Mouse (Mus musculus) CD4-positive, CD25-positive, alpha-beta regulatory T cell, adult 2 months (primary cell): ENCODE results near the gene Exoc8.
A peak's percentile ranks its signal among the peaks of the same experiment; 100 is the strongest.

Experiments used
- DNase-seq: peaks from one replicate; pipeline ENCODE4 v3.0.0-alpha.2; 2012; ENCODE audit warnings: low read depth, low spot score

Gene Exoc8

DNA sequence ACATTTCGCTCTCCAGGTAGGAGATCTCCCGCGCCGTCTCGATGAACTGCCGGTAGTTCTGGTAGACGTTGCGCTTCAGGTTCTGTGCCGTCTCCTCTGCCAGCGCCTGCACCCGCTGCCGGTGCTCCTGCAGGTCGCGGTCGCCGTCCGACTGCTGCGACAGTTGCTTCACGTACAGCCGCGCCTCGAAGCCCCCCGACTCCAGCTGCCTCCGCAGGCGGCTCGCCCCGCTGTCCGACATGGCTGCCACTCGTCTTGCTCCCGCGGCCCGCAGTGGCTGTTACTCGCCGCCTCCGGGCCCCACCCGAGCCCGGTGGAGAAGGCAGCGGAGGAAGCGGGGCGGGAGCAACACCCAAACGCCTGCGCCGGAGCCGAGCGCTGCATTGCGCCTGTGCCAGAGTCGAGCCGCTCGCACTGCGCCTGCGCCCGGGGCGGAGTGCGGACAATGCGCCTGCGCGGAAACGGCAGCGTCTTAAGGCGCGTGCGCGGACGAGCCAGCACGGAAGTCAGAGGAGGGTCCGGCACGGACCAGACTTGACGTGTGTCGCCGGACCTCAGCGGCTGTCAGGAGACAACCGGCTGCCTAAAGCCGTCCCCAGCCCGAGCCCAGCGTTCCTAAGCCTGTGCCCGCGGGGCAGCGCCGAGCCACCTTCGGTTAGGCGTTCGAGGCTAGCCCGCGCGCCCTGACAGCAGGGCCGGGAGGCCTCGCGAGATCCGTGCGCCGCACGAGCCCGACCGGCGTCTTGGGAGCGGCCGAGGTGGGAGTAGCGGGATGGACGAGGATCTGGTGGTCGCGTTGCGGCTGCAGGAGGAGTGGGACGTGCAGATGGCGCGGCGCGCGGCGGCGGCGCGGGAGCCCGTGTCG lies at the start of gene Exoc8, which contains the start of gene Sprtn:
Gene Exoc8 (minus strand): TSS at position 320 of the 865 bp plus-strand sequence.
Gene Sprtn (plus strand): TSS at position 501 of the 865 bp plus-strand sequence.
- peak; percentile 98 for DNase-seq

DNA sequence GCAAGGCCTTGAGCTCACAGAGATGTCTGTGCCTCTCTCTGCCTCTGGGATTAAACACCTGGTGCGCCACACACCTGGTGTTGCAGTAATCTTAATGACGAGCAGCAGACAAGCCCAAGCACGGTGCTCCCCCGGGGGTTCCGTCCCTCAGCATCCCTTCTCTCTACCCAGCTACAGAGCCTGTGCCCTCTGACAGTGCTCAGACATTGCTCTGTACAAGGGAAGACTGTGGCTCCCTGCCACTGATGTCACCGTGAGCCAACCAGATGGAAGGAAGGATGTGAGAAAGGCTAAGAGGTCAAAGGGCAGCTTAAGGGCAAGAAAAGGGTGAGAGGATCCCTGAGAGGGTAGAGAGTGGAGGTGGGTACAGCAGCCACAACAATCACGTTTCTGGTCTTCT lies 46.9 kb upstream of the Exoc8 start:
- DNase-seq = no peak

DNA sequence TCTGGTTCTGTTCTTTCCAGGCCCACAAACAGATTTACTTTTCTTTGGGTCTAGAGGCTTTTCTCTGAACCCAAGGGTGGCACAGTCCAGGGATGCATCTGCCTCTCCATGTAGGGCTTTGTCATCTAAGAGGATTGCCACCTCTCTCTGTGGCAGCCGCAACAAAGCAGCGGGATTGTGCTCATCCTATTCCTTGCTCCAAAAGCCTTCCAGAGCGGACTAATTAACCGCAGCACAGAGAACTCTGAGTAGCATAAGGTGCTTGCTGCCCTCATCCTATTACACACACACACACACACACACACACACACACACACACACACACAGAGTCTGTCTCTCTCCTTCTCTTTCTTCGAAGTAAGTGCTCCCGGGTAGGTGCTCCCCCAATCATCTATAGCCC lies 46.3 kb upstream of the Exoc8 start:
- DNase-seq = no peak

DNA sequence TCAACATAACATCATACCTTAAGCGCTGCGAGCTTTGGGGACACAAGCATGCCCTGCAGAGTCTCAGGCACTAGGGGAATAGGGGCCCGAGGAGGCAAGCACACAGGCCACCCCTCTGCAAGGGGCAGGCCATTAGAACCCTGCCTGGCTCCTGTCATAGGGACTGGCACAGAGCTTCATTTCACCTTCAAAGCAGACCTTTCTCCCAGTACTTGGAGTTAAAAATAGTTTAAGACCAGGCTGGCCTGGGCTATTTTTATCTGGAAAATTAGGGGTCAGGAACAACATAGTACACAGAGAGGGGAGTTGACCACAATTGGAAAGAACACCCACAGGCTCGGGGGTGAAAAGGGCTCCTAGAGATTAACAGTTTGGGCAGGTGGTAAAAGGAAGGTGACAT lies 39.8 kb upstream of the Exoc8 start:
- no peak for DNase-seq

DNA sequence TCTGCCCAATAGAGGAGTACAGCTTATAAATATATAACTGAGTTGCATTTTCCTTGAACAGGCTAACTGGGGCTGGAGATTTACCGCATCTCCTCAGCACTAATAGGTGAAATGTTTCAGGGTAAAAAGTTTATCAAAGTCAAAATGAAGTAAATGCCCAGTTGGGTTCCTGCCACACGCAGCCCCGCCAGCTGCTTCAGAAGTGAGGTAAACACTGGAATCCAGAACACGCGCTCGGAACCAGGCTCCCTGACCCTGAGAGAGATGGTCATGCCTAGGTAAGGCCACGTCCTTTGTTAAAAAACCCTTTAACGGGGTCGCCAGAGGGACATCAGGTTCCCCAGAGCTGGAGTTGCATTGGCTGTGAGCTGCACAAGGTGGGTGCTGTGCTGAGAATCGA lies 39.2 kb upstream of the Exoc8 start:
- no peak for DNase-seq

DNA sequence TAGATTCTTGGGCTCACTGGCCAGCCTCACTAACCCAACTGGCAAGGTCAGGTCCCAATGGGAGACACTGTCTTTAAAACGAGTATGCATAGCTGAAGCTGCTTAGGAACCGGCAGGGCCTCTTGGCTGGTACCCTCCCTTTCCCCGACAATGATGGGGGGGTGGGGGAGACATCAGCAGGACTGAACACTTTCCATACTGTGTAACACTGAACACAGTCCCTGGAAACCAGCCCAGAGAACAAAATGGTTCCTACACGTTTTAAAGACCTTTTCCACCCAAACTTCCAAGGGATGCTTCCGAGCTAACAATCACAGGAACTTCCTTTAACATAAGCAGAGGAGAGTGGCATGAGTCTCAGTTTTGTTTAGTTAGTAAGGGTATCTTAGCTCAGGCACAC lies 37.6 kb upstream of the Exoc8 start:
- DNase-seq = no peak

DNA sequence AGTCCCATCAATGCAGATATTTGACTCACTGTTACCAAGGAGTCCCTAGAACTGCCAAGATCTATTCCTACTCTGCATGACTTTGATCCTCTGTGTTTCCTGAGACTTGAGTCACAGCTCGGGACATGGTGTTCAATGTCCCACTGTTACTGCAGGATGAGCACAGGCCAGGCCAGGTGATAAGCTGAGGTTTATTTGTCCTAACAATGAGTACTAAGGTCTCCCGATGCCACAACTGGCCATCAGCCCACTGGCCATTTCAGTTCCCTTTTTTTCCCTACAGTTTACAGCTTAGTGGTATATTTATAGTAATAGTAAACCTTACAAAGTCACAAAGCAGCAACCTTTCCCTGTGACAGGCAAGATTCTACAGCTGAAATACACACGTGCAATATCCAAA lies 34.9 kb upstream of the Exoc8 start:
- DNase-seq = no peak

DNA sequence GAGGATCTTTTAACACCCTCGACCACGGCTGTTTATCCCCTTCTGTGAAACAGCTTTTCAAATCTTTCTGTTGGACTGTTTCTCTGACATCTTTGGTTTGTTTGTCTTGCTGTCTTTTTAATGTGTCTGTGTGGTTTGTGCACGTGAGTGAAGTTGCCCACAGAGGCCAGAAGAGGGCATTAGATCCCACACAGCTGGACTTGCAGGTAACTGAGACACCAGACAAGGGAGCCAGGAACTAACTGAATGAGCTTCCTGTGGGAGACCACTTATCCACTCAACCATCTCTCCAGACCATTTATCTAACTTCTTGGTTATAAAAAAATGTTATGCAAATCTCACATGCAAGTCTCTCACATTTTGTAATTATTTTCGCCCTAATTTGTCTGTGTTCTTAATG lies 33.1 kb upstream of the Exoc8 start:
- DNase-seq = peak; percentile 16

DNA sequence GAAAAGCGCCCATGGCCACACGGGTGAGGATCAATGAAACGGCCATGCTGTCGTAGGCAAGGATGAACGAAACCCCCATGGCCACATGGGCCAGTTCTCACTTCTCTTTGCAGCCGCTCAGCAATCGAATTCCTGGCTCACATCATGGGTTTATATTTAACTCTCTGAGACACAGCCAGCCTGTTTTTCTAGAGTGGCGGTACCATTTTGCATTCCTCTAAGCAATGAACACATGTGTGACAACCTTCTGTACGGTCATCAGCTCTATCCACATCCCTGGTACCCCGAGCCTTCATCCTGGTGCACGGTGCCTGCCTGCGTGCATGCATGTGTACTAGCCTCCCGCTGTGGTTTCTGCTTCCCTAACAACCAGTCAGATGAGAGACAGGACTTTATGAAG lies 32.6 kb upstream of the Exoc8 start:
- DNase-seq = no peak

DNA sequence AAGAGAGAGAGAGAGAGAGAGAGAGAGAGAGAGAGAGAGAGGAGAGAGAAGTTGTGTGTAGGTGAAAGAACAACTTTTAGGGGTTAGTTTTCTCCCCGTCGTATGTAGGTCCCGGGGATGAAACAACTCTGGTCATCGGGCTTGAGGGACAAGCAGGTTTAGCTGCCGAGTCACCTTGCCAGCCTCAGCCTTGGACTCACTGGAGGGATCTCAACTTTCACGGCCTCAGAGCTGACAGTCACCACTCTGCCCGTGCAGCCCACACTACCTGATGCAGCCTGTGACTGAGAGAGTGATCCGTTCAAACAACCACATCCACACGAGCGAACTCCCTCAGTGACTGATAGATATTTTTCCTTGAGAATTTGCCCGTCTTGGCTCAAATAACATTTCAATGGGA lies 31.5 kb upstream of the Exoc8 start:
- DNase-seq = no peak

DNA sequence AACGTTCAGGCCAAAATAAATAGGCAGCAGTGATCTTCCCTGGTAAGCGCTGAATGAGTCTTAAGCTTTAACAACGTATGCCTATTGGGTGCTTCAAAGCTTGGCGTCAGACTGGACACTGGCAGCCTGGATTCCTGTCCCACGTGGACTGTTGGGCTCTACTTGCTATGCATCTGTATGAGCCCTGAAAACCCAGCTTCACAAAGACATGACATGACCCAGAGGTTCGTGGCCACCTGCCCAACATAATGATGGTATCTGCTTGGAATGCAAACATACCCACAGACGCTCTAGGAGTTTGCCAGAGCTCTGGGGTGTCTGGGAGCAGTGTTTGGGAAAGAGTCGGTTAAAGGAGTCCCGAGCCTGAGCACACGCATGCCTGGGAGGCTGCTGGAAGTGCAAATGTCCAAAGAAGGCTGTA lies 28.9 kb upstream of the Exoc8 start:
- DNase-seq = no peak

DNA sequence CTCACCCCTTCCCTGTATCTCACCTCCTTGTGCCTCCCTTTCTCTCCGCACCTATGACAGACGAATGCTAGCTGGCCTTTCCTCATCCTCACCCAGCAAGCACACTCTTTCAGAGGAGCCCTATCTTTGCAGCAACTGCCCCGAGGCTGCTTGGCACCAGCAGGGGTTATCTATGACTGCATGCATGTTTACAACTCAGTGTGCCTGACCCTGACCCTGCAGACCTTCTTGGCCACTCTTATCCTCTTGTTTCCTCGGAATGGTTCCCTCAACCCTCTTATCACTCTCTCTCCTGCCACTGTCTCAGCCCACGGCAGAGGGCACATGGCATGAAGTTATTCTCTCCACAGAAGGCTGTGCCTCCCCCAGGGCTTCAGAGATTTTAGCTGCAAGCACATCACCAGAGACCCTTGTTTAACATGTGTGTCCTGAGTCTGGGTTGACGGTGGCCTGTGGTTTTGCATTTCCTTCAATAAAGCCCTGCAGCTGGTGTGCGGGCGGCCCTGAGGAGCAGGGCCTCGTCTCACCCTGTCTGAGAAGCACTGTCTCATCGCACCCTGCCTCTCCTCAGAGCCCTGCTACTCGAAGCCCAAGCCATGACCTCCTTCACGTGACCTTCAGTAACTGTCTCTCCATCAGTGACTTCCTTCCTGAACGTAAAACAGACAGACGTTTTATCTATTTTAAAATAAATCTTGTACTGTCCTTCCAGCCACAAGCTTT lies 28.2 kb upstream of the Exoc8 start:
- DNase-seq = peak; percentile 33

DNA sequence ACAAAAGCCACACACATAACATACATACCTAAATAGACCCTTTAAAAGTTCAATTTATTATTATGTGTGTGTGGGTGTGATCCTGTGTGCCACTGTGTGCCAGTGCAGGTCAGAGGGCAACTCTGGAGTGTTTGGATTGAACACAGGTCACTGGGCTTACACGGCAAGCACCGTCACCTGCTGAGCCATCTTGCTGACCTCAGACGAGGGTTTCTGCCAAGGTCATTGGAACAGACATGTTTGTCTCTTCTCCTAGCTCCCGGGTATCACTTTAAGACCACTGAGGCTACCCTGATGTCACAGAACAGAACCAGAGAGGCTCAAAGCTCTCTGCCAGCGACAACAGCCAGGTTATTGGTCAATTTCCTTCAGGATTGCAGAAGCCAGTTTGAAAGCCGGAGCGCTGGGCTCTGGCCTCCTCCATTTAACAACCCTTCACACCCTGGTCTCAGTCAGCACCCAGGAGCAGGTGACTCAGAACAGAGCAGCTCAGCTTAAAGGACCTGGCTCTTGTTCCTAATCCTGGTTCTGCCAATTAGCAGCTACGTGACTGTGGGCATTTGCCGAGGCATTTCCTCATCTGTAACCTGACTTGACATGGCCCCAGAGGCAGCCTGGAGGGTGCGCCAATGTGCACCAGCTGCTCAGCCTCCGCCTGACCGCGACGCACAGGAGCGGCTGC lies 26.6 kb upstream of the Exoc8 start:
- no peak for DNase-seq

DNA sequence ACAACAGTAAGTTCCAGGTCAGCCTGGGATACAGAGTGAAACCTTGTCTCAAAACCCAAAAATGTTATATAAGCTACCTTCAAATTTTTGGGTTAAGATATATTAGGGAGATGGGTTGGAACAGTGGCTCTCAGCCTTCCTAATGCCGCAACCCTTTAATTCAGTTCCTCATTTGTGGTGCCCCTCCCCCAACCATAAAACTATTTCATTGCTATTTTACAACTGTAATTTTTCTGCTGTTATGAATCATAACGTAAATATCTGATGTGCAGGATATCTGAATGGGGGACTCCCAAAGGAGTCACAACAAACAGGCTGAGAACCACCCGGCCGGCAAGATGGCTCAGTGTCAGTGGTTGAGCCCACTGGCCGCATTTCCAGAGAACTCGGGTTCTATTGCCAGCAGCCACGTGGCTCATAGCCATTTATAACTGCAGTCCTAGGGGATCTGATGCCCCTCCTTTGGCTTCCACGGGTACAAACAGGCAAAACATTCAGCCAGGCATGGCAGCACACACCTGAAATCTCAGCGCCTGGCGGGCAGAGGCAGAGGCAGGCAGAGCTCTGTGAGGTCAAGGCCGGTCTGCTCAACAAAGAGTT lies 25.1 kb upstream of the Exoc8 start:
- no peak for DNase-seq

DNA sequence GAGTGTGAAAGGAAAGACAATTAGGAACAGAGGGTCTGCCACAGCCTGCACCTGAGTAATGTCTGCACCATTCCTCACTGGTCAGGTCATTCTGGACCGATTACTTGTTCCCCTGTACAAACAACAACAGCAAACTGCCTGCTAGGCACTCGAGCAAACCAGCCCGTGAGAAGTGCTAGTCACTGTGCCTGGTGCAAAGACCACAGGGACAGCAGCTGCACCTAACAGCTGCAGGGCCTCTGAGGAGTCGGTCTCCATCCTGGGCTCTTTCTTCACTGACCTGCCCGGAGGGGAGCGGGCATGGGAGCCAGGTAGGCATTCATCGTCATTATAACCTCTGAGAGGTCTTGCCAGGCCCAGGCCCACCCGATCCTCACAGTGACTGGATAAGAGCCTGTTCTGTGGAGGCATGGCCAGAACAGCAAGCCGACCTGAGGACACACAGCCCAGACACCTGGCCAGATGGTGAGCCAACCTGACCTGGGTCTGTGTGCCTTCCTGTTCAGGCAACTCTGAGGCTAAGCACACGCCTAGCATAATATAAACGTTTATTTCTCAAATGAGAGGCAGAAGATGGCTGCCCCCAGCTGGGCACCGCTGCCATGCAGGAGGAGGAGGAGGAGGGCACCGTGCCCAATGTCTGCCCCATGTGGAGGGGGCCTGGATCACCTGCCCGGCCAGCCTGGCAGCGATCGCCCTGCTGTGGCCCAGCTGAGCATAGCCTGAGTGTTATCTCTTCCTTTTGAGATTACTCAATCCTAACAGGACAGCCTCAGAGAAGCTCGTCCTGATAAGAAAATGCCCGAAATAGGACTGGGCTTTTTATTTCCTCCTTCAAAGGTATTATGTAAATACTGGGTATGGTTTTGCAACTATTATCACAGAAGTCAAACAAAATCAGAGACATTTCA lies 24.1 kb upstream of the Exoc8 start:
- DNase-seq = no peak

DNA sequence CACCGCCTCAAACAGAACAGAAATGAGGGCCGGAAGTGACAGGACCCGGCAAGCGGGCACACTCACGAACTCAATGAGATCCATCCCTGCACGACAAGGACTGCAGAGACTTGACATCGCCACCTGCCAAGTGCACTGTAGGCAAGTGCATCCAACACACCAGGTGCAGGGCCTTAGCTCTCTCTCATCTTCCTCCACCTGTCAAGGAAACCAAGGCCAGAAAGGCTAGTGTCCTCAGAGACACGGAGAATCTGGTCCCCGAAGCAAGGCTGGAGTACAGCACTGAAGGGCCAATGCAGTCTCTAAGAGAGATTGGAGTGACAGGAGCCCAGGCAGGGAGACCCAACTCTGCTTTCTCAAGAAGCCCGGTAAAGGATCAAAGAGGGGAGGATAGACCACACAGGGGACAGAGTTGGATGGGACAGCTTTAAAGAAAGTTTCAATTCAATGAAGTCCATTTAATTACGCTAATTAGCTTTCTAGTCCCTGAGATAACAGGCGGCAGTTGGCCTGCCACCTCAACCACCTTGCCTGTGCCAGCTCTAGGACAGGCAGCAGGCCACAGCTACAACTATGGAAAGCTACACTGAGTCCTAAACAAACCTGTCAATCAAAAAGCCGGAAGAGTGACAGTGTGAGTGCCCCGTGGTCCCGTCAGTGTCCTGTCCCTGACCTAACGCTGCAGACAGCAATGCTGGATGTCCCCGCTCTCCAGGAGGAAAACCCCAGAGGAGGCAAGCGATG lies 20.4 kb upstream of the Exoc8 start:
- no peak for DNase-seq

DNA sequence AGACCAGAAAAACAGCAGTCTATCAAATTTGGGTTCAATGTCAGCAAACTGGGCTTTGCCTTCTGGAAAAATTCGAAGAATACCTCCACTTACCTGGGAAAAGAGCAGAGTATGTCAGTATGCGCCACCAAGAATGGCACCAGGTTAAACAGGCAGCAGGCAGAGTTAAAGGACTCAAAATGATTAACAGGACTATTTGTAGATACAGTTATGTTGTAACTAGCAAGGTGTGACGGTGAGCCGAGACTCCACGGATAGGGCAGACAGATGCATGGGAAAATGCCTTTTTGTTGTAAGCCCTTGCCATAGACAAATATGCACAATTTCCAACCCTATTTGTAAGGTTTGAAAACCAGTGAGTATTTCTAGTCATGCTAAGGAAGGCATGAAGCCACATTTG lies 16.6 kb upstream of the Exoc8 start:
- no peak for DNase-seq

DNA sequence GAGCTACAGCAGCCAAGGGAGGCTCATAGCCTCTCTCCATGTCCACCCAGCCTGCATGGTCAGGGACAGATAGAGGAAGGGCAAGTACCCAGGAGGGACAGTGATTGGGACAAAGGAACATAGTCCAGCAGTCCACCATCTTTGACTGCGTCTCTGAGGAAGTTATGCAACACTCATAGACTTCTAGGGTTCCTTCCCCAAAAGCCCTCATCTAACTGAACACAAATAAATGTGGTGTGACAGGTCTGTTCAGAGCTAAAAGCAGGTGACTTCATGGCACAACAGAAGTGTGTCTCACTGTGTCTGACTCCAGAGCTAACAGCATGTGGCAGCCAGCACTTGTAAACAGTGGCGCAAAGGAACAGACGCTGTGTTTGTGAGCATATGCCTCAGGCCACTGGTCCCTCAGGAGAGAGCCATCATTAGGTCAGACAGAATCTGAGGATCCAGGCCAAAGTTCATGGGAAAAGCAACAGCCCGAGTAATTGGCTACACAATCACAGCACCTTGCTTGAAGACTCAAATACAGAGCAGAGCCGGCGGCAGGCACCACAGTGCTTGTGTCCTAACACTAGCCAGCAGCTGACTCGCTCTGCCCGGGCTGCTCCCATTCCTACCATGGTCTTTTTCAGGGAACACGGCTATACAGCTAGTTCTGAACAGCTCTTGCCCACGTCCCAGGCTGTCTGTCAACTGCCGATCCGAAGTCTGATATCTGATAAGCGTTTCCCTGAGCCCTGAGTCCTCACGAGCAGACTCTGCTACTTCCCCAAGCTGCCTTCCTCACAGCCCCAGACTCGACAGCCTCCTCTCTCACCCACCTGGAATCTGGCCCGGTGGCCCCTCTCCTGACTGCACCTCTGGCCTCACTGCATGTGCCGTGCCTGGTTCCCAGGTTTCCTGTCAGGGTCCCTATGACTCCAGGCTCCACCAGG lies 14.7 kb upstream of the Exoc8 start:
- no peak for DNase-seq

DNA sequence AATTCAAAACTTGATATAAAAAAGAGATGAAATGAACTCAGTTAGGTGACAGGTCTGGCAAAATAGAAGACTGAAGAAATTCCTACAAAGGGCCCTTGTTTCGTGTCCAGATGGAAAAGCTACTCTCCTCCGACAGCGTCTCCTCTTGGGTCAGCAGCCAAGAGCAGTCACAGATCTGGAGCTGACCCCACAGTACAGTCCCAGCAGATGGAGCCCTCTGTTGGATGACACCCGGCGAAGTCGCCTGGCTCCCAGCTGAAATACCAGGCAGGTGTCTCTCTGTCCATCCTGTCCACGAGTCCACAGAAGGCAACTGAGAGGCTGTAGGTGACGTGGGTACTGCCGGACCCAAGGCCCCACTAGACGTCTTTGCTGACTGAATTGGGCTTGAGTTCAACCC lies 12.8 kb upstream of the Exoc8 start:
- no peak for DNase-seq
